Mouse (Mus musculus) ES-E14 (cell line): ENCODE results near the gene Kansl1l. TPM values are rescaled to one million over a fixed set of nuclear protein-coding genes. Genes with fewer than 3 reads are reported as not detected.

Experiments used
- DNase-seq: peaks from one replicate; pipeline ENCODE4 v3.0.0-alpha.2; 2013; ENCODE audit warnings: low read depth, low spot score
- H3K27ac ChIP-seq: 2 replicates; pipeline ENCODE4 v1.5.1; 2012; ENCODE audit warnings: low read depth, mild to moderate bottlenecking, low read length, moderate library complexity, mixed read lengths; ENCODE audit not compliant: poor library complexity, insufficient read depth, severe bottlenecking
- H3K36me3 ChIP-seq: 2 replicates; pipeline ENCODE4 v1.6.1; 2012; ENCODE audit warnings: mild to moderate bottlenecking, low read length, moderate library complexity, mixed read lengths; ENCODE audit not compliant: control insufficient read depth, poor library complexity, insufficient read depth, severe bottlenecking
- H3K4me1 ChIP-seq, 2 experiments: fragments of 150-350 bp in 1 of 2; sonication (generic) in 1 of 2; 2 replicates each; pipeline ENCODE4 v1.6.1; 2012; ENCODE audit warnings: low read length in 2 of 2, mild to moderate bottlenecking in 1 of 2, mixed read lengths in 1 of 2; ENCODE audit not compliant: control insufficient read depth in 2 of 2, insufficient read depth in 2 of 2, poor library complexity in 1 of 2
- H3K4me3 ChIP-seq, 2 experiments: fragments of 150-350 bp in 1 of 2; sonication (generic) in 1 of 2; 2 replicates each; pipeline ENCODE4 v1.5.1; 2012; ENCODE audit warnings: low read length in 2 of 2, low read depth in 1 of 2, mild to moderate bottlenecking in 1 of 2, mixed read lengths in 1 of 2; ENCODE audit not compliant: insufficient read depth in 1 of 2, poor library complexity in 1 of 2, severe bottlenecking in 1 of 2
- H3K9ac ChIP-seq: 2 replicates; pipeline ENCODE4 v1.6.1; 2012; ENCODE audit warnings: low read depth, mild to moderate bottlenecking, low read length, mixed read lengths; ENCODE audit not compliant: poor library complexity, insufficient read depth, severe bottlenecking
- H3K9me3 ChIP-seq: fragments of 150-350 bp; sonication (generic); 2 replicates; pipeline ENCODE4 v1.6.1; 2012; ENCODE audit warnings: low read depth, mild to moderate bottlenecking, low read length; ENCODE audit not compliant: control insufficient read depth, insufficient read depth
- CHD2 ChIP-seq: IDR thresholded peaks from 2 replicates; pipeline ENCODE4 v1.6.1; 2014; ENCODE audit warnings: mild to moderate bottlenecking, low read depth, low read length, inconsistent platforms
- HCFC1 ChIP-seq: IDR thresholded peaks from 2 replicates; pipeline ENCODE4 v1.6.1; 2012; ENCODE audit warnings: low read length, inconsistent platforms, borderline replicate concordance; ENCODE audit not compliant: insufficient read depth
- MAFK ChIP-seq: IDR thresholded peaks from 2 replicates; pipeline ENCODE4 v1.6.1; 2014; ENCODE audit warnings: mild to moderate bottlenecking, low read depth, low read length, inconsistent platforms; ENCODE audit not compliant: insufficient read depth
- ZC3H11A ChIP-seq: IDR thresholded peaks from 2 replicates; pipeline ENCODE4 v1.6.1; 2012; ENCODE audit warnings: low read depth, mild to moderate bottlenecking, inconsistent platforms, low read length, borderline replicate concordance
- ZNF384 ChIP-seq: IDR thresholded peaks from 2 replicates; pipeline ENCODE4 v1.6.1; 2012; ENCODE audit warnings: low read depth, low read length, inconsistent platforms
- in situ Hi-C, 2 experiments: fragments of 600-800 bp; cut with MboI; formaldehyde crosslinking; loops; one replicate each; pipeline ENCODE4 v1.15.1; 2025; ENCODE audit warnings: low sequenced_read_pairs in 2 of 2, inconsistent platforms in 1 of 2; ENCODE audit not compliant: unreplicated experiment in 2 of 2
- total RNA-seq: library from RNA; depleted of rRNA; stranded (reverse); fragments of 300-350 nt; gene quantifications from 2 replicates; pipeline ENCODE4 v1.2.3, GENCODE M21; 2012

The Kansl1l gene
- total RNA-seq, 1 experiment, result 3.3 TPM

DNA sequence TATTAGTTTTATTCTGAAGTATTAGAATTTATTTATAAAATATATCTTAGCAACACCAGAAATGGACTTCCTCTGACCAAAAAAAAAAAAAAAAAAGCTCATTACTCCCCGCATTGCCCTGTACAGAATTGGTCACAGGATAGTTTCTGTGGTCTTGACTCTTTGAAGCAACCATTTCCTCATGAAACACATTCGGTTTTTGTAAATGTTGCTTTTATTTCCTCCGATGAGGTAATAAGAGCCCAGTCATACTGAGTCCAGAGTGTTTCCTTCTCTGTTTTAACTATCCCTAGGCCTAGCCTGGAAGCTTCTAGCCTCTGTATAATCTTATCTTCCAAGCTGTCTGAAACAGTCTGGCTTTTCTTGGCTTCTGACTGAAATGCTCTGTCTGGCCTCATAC is 104.5 kb downstream of the Kansl1l start:
- Histone ChIP-seq H3K4me1 (no peaks in the 10 kb centered on the region), H3K27ac (no peak overlapping the region), H3K9ac (no peak overlapping the region), H3K9me3 (no peaks in the 10 kb centered on the region), H3K36me3 (peaks cover 15% of the 10 kb centered on the region), H3K4me3 (no peak overlapping the region)
- in situ Hi-C loops, result no loop called here
- no peak for TF ChIP-seq CHD2
- TF ChIP-seq MAFK, result no peak
- no peak for TF ChIP-seq ZNF384
- no peak for TF ChIP-seq ZC3H11A
- no peak for TF ChIP-seq HCFC1
- DNase-seq, result no peak

- TF ChIP-seq ZC3H11A, result no peak
- no peak for TF ChIP-seq HCFC1
- no peak for TF ChIP-seq CHD2
- TF ChIP-seq MAFK, result no peak
- TF ChIP-seq ZNF384, result no peak
- no peak overlapping the region for H3K9ac ChIP-seq
- in situ Hi-C loops, result no loop called here
- H3K36me3 ChIP-seq, result peaks cover 6% of the 10 kb centered on the region
- no peak overlapping the region for H3K27ac ChIP-seq
- H3K9me3 ChIP-seq, result no peaks in the 10 kb centered on the region
- H3K4me3 ChIP-seq, result no peak overlapping the region; a peak in 1 of 4 replicates
- DNase-seq, result no peak
- H3K4me1 ChIP-seq, result peaks cover 0 to 4% of the 10 kb centered on the region in 2 experiments; a peak in 2 of 4 replicates
Observed at GRCm38 (mm10) chr1:66704523-66704922, 112.8 kb downstream of the Kansl1l start.

DNA sequence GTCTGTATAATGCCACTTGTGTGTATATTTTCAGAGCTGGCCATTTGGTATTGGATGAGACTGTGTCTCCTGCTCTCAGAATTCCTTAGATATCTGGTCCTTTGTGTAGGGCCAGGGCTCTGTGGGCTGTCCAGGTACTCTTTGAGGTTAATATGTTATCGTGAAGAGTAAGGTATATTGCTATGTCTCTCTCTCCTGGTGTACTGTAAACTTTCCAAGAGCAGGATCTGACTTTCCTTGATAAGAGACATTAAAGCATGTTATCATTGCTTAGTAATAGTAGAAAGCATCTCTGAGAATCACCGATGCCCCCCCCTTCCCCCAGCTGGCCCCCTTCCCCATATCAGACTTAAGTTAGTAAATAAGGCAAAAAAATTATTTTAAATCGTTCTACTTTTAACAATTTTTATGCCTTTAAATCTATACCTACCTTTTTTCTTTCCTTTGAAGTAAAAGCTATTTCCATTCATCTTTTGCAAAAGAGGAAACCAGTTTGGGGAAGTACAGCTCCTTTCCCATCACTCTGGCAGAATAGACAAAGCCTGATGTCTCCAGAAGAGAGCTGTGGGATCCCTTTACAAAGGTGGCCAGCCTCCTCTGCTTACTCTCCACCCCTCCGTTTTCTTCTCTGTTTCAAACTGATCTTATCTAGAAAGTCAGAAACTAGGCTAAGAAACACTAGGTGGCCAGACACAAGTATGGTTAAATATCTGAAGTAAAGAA is 114.6 kb downstream of the Kansl1l start:
- H3K9me3 ChIP-seq, result no peaks in the 10 kb centered on the region
- no peak overlapping the region for H3K9ac ChIP-seq
- TF ChIP-seq CHD2, result no peak
- TF ChIP-seq ZNF384, result no peak
- no peak for TF ChIP-seq HCFC1
- no peak for TF ChIP-seq ZC3H11A
- no peak for TF ChIP-seq MAFK
- in situ Hi-C loops, result no loop called here
- no peak overlapping the region for H3K27ac ChIP-seq
- H3K4me1 ChIP-seq, result peaks cover 0 to 4% of the 10 kb centered on the region in 2 experiments; a peak in 2 of 4 replicates
- H3K4me3 ChIP-seq, result no peak overlapping the region
- peaks cover 4% of the 10 kb centered on the region for H3K36me3 ChIP-seq
- no peak for DNase-seq

GRCm38 (mm10) chr1:66701576-66701940 is 115.8 kb downstream of the Kansl1l start:
- no peak for TF ChIP-seq MAFK
- no peak for TF ChIP-seq ZNF384
- TF ChIP-seq ZC3H11A, result no peak
- no peak for TF ChIP-seq CHD2
- no peak for TF ChIP-seq HCFC1
- peaks cover 3% of the 10 kb centered on the region for H3K36me3 ChIP-seq
- peaks cover 0 to 4% of the 10 kb centered on the region in 2 experiments; a peak in 2 of 4 replicates for H3K4me1 ChIP-seq
- no peak for DNase-seq
- H3K9me3 ChIP-seq, result no peaks in the 10 kb centered on the region
- H3K4me3 ChIP-seq, result peak overlapping the region; percentile 94 to 96
- in situ Hi-C loops, result no loop called here
- H3K9ac ChIP-seq, result peak overlapping the region; percentile 97
- no peak overlapping the region; the same call in 1 of the 2 replicates for H3K27ac ChIP-seq
